9 mouse cellular contexts compared by ENCODE assay signal in genomic region chr4:151411016-151411415, GRCm38 (mm10).
DNase-seq lines count a peak whose midpoint lies in the region; ATAC-seq and TF ChIP-seq lines count a peak whose summit lies in the region.
"Had no signal": no experiment of that assay in that cellular context is flagged by ENCODE, and none has a peak within 500 bp of the region (broad histone marks: within the 10 kb centered on the region; RNA-seq: fewer than 3 reads in every experiment).

No protein-coding gene starts in this region.

- no peak for DNase-seq in embryonic facial prominence, embryonic 10.5 days (ENCODE audit: low spot score)
- DNase-seq in layer of hippocampus, adult 2 months (ENCODE audit: low spot score in 2 of 2): peak in 1 of 2 experiments; percentile 16
- no peak for DNase-seq in layer of hippocampus, postnatal 14 days (ENCODE audit: low spot score in 2 of 2)
- peak; percentile 25 to 37 for DNase-seq in right cerebral cortex, adult 2 months (ENCODE audit: low spot score in 2 of 2)
- DNase-seq in right cerebral cortex, postnatal 14 days: no peak
- peak; percentile 35 for DNase-seq in telencephalon, adult 2 months (ENCODE audit: low read depth, low spot score)

- peaks cover 34% of the 10 kb centered on the region for H3K4me1 ChIP-seq in embryonic facial prominence, embryonic 13.5 days
- H3K4me1 ChIP-seq in embryonic facial prominence, embryonic 10.5 days: peaks cover 19% of the 10 kb centered on the region

- 40% methylated on average over 3 of the region's 3 CpGs for WGBS in embryonic facial prominence, embryonic 13.5 days
- WGBS in embryonic facial prominence, embryonic 10.5 days: 69% methylated on average over 3 of the region's 3 CpGs

- no peak overlapping the region for H3K4me2 ChIP-seq in embryonic facial prominence, embryonic 13.5 days

- peaks cover 3% of the 10 kb centered on the region; the same call in 1 of the 2 replicates for H3K27me3 ChIP-seq in embryonic facial prominence, embryonic 13.5 days
- peaks cover 11% of the 10 kb centered on the region; the same call in 1 of the 2 replicates for H3K27me3 ChIP-seq in embryonic facial prominence, embryonic 10.5 days (replicated peaks; ENCODE audit: low read depth, poor library complexity, severe bottlenecking)

- peak overlapping the region; percentile 64 for H3K27ac ChIP-seq in embryonic facial prominence, embryonic 13.5 days
- H3K27ac ChIP-seq in embryonic facial prominence, embryonic 10.5 days (replicated peaks): no peak overlapping the region
- peak overlapping the region; percentile 28; the same call in 1 of the 2 replicates for H3K27ac ChIP-seq in layer of hippocampus, adult 2 months
- H3K27ac ChIP-seq: forebrain, embryonic 12.5 days had no signal

- H3K9ac ChIP-seq in embryonic facial prominence, embryonic 13.5 days: no peak overlapping the region
- H3K9ac ChIP-seq: forebrain, embryonic 12.5 days had no signal

- ATAC-seq in embryonic facial prominence, embryonic 13.5 days (ENCODE audit: insufficient number of reproducible peaks, insufficient read depth, low FRiP score, low TSS enrichment, low read depth): no peak
- no peak for ATAC-seq in megakaryocyte-erythroid progenitor cell, adult 5-6 weeks (replicated peaks; ENCODE audit: low FRiP score, low TSS enrichment, poor library complexity, severe bottlenecking)

- H3K36me3 ChIP-seq in embryonic facial prominence, embryonic 13.5 days: no peaks in the 10 kb centered on the region
- H3K36me3 ChIP-seq in embryonic facial prominence, embryonic 10.5 days (replicated peaks): no peaks in the 10 kb centered on the region
- H3K36me3 ChIP-seq: forebrain, embryonic 12.5 days had no signal

- TF ChIP-seq CTCF in layer of hippocampus, adult 2 months (conservative IDR thresholded peaks at IDR 0.05): no peak

- H3K9me3 ChIP-seq in embryonic facial prominence, embryonic 13.5 days: no peaks in the 10 kb centered on the region
- no peaks in the 10 kb centered on the region; the same call in 1 of the 2 replicates for H3K9me3 ChIP-seq in embryonic facial prominence, embryonic 10.5 days
- H3K9me3 ChIP-seq: forebrain, embryonic 12.5 days had no signal

- H3K4me3 ChIP-seq in embryonic facial prominence, embryonic 13.5 days: no peak overlapping the region
- H3K4me3 ChIP-seq in embryonic facial prominence, embryonic 10.5 days: no peak overlapping the region
- H3K4me3 ChIP-seq in layer of hippocampus, adult 2 months: no peak overlapping the region
- H3K4me3 ChIP-seq: forebrain, embryonic 12.5 days had no signal

Comparison
In these comparisons a context has a peak if more than half of its experiments do, and no peak if none do; other contexts are left out.
1. DNase-seq: peak in right cerebral cortex, adult 2 months (2 of 2) and telencephalon, adult 2 months (single experiment); none in embryonic facial prominence, embryonic 10.5 days (single experiment), layer of hippocampus, postnatal 14 days (0 of 2) and right cerebral cortex, postnatal 14 days (single experiment).